Mouse (Mus musculus): Measurements from ENCODE around the gene Grik5.
A peak's percentile ranks its signal among the peaks of the same experiment; 100 is the strongest.

Gene Grik5

DNA sequence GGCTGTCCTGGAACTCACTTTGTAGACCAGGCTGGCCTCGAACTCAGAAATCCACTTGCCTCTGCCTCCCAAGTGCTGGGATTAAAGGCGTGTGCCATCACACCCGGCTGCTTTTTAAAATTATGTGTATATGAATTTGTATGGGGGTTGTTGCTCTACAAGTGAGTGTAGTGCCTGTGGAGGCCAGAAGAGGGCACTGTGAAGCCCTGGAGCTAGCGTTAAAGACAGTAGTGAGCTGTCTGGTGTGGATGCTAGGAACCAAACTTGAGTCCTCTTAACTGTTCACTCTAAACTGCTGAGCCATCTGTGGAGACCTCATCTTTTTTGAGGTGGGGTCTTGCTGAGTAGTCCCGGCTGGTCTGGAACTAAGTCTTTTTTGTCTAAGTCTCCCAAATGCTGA is 86.3 kb downstream of the Grik5 start:
- no peak for DNase-seq (ENCODE audit: low spot score)

DNA sequence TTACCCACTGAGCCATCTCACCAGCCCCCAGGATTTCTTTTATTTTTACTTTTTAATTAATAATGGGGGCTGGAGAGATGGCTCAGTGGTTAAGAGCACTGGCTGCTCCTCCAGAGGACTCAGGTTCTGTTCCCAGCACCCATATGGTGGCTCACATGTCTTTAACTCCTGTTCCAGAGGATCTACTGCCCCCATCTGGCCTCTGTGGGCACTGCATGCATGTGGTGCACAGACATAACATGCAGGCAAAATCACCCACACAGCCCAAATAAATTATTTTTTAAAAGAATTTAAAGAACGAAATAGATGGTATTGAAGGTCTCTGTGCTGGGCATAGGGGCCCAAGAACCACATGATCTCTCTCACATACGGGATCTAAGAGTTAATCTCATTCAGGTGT is 87.8 kb downstream of the Grik5 start:
- no peak for DNase-seq (ENCODE audit: low spot score)

DNA sequence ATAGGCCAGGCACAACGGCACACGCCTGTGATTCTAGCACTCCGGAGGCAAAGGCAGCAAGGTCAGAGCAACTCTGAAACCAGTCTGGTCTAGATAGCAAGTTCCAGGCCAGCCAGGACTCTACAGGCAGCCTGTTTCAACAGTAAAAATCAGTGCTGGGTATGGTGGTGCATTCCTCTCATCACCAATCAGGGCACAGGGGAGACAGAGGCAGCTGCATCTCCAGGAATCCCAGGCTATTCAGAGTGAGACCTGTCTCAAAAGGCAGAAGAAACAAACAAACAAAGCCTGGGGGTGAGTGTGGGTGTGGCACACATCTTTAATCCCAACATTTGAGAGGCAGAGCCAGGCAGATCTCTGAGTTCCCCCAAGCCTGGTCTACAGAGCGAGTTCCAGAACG is 88.8 kb downstream of the Grik5 start:
- no peak for DNase-seq (ENCODE audit: low spot score)

DNA sequence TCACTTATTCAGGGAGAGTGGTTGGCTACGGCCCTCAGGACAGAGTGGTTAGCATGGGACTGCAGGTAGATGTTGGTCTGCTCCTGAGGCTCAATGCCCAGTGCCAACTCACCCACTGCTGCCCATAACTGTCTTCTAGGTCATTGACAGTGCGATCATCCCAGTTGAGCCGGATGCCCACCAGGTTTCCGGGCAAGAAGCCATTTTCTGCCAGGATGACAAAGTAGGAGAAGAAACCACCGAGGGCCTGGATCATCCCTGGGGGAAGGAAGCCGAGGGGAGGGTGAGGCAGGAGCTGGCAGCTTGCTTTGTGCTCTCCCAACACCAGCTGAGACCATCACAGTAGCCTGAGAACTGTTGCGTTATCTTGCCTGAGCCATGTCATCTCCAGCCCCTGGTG is 91.7 kb downstream of the Grik5 start:
- no peak for DNase-seq (ENCODE audit: low spot score)

DNA sequence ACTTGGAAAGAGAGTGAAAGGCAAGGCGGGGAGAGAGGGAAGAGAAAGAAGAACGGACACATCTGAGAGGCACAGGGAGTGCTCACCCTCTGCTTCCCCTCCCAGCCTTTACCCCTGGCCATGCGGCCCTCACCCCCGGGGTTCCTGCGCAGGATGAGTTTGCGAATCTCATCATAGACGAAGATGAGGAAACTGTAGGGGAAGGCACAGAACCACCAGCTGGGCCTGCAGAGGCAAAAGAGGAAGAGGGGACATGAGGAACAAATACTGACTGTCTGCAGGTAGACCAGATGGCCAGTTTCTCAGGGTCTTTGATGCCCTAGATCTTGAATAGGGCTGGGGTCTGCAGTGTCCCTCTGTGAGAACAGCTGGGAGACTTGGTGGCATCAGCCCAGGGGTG is 93.4 kb downstream of the Grik5 start:
- no peak for DNase-seq (ENCODE audit: low spot score)

DNA sequence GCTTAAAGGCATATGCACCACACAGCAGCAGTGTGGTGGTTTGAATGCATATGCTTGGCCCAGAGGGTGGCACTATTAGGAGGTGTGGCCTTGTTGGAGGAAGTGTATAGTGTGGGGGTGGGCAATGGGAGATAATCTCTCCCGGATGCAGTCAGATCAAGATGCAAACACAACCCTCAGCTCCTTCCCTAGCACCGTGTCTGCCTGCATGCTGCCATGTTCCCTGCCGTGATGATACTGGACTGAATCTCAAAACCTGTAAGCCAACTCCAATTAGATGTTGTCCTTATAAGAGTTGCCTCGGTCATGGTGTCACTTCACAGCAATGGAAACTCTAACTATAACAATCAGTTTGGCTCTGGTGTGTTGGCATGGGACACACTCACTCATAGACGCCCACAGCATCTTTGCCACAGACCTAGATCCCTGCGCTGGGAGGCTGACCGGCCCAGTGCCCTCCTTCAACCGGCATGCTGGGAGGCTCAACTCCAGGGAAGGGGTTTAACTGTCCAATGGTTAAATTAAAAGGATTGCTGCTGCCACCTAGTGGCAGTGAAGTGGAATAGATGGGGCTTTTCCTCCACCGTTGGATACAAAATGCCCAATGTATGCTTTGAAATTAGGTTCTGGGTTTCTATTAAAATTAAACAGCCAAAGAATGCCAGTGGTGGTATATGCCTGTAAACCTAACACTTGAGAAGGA is 97.1 kb downstream of the Grik5 start:
- no peak for DNase-seq (ENCODE audit: low spot score)

DNA sequence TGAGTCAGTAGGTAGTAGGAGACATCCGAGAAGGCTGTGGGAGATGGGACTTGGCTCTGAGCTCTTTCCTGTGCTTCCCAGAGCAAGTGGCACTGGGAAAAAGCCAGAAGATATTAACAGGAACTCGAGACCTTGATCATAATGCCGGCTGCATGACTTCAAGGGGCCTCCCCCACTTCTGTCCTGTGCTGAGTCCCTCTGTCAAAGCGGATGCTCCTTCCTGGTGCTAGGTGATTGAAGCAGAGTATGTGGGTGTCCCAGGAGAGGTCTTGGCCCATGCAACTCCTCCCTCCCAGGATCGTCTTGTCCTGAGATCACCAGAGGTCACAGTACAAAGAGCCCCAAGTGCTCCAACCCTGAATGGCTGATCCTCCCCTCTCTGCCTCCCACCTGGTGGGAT is 98.2 kb downstream of the Grik5 start:
- no peak for DNase-seq (ENCODE audit: low spot score)

DNA sequence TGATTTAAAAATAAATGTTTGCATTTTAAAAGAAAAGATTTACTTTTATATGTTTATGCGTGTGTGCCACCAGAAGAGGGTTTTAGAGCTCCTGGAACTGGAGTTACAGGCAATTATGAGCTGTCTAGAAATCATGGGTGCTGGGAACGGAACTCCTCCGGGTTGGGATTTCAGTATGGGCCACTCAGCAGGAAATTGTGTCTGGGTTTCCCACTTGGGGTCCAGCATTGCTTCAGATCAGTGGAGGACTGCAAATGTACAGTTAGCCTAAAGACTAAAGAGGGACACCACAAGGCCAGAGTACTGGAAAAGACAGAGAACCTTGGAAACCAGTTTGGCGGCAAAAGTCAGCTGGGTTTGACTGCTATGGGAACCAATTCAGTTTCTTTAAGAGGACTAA is 98.9 kb downstream of the Grik5 start:
- no peak for DNase-seq (ENCODE audit: low spot score)

DNA sequence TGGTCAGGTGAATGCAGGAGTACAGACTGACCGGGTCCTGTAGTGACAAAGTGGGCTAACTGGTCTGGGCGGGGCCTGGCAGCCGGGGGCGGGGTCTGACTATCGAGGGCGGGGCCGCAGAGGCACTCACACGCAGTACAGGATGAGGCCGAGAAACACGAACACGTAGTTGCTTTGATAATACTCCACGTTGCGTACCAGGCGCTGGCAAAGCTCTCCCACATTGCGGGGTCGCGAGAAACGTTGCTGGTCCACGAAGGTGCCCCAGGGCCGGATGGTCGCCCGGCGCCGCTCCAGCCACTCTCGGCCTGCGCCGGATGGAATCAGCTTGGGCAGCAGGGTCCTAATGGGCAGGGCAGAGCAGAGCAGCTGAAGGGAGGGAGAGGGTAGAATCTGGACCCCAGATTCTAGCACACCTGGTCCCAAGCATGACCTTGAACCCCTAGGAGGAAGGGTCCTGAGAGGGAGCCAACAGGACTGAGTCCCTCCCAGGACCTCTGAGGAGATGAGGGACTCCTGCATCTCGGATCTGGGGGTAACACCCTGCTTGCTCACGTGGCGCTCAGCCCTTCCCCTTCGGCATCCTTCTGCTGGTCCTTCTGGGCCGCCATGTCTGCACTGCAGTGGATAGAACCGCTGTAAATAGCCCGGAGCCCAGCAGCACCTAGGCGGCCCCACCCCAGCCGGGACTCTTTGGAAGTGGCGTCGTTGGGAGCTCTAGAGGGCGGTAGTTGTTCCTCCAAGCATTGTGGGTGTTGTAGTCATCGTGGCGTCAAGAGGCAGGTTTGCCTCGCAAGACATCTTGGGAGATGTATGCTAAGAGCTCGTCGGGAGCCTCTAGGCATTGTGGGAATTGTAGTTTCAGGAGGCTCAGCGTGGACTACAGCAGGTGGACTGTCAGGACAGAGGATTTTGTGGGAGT is 99.9 kb downstream of the Grik5 start, which contains the start of gene Rabac1:
Rabac1 (minus strand) TSS at position 783 of the 922 bp plus-strand sequence.
- DNase-seq (ENCODE audit: low spot score), result peak; percentile 93

DNA sequence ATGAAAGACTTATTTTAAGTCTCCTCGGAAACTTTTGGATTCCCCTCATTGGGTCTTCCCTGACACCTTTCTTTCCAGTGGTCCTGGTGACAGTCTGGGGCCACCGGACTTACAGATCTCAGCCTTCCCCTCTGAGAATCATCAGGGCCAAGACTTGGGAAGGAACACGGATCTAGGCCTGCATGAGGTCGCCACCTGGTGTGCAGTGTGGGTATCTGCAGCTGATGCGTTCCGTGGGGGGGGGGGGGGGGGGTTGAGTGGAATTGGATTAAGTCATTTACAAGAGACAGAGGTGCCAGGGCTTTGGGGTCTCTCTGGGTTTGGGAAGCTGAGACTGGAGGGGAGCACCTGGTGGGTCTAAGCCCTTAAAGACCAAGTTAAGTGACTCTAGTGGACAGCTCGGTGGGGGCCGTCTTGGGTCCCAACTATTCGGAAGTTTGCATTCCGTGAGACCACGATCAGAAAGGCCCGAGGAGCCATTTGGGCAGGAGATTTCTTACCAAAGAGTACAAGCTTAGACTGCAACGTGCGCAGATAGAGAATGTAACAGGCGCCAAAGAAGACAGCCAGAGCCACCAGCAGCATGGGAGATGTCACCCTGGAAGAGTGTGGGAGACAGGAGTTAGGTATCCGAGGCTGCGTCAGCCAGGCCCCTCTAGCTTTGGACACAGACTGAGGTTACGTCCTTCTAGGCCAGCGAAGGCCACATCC is 100.7 kb downstream of the Grik5 start:
- no peak for DNase-seq (ENCODE audit: low spot score)

DNA sequence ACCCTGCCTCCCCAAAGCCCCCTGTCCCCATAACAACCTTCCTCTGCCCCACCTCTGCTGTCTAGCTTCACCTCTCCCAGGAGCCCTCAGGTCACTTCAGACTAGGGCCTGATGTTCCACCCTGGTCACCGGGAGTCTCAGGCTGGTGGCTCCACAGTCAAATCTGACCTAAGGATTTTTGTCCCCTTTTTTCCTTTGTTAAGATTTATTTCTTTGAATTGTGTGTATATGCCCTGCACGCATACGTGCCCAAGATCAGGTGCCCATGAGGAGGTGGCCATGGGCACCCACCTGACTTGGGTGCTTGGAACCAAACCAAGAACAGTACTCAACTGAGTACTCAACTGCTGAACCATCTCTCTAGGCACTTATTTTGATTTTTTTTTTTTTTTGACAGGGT is 101.8 kb downstream of the Grik5 start:
- no peak for DNase-seq (ENCODE audit: low spot score)

DNA sequence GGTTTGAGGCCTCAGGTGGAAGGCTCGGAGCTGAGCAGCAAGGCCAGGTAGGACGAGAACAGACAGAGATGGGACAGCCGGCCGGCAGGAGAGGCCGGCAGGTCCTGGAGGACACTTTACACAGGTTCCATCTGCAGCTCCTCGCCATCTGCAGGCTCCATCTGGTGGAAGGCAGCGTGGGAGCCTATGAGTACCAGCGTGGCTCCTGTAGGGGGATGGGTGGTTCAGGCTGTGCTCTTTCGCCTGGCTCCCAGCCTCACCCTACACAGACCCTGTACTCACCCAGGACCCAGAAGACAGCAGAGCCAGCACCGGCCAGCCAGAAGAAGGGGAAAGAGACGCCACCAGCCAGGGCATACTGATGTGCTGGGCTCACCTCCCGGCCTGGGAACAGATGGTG is 102.3 kb downstream of the Grik5 start:
- DNase-seq (ENCODE audit: low spot score), result no peak

DNA sequence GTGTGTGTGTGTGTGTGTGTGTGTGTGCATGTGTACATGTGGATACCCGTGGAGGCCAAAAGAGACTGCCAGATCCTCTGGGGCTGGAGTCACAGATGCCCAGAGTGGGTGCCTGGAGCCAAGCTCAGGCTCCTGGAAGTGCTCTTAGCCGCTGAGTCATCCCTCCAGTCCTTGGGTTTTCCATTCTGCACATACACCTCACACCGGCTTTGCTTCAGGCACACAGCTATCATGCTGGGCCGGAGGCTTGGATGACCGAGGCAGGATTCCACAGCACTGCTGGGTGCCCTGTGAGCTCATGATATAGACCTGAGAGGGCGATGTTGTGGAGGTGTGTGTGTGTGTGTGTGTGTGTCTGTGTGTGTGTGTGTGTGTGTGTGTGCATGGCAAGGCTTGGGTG is 103.7 kb downstream of the Grik5 start:
- no peak for DNase-seq (ENCODE audit: low spot score)

DNA sequence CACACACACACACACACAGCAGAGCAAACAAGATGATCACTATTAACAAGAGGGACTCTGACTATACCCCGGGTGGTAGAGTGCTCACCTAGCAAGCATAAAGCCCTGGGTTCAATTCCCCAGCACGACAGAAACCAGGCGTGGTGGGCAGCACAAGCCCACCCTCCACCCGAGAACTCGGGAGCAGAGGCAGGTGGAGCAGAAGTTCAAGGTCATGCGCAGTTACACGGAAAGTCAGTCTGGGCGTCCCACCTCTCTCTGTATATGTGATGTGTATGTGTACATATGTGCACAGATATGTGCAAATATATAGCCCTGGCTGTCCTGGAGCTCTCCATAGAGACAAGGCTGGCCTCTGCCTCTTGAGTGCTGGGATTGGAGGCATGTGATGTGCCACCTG is 104.2 kb downstream of the Grik5 start:
- DNase-seq (ENCODE audit: low spot score), result no peak

DNA sequence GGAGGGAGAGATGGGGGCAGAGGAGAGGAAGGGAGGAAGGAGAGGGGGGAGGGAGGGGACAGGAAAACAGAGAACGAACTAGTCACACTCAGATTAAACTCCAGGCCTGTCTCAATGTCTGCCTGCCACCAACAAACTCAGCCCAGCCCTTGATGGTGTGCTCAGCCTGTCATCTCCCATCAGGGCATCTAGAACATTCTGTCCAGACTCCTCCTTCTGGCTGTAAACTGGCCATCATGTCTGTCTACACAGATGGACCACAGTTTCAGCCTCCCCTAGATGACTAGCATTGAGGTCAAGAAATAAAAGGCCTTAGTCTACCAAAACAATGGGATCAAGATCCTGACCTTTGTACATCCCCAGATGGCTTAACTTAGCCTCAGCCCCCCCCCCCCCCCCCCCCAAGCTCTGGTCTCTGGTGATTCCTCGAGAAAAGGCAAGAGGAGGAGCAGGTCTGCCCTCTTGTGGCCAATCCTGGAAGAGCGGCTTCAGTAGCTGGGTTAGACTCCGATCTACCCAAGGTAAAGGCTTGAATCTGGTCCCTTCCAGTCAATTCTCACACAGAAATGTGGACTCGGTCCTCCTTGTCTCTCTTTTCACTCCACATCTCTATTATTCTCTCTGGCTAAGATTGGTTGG is 107.1 kb downstream of the Grik5 start:
- DNase-seq (ENCODE audit: low spot score), result peak; percentile 55

DNA sequence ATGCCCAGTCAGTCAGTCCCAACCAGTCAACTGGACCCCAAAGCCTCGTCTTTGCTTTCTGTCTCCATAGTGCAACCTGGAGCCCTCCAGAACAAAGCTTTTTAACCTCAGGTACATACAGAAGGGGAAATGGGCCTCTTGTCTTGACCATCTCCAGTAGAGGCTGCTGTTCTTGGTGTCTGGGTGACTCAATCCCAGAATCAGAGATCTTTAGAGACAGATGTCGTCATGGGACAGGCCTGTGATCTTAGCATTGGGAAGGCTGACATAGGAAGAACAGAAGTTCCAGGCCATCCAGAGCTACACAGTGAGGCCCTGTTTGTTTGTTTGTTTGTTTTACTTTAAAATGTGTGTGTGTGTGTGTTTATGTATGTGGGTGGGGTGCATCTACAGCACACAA is 107.9 kb downstream of the Grik5 start:
- no peak for DNase-seq (ENCODE audit: low spot score)
